Comparison of ENCODE assay signal across 23 mouse cellular contexts in genomic region chr12:110871247-110871646, GRCm38 (mm10). TPM values are rescaled to one million over a fixed set of nuclear protein-coding genes. Genes with fewer than 3 reads are reported as not detected.
"Had no signal": no experiment of that assay in that cellular context is flagged by ENCODE, and none has a peak within 500 bp of the region (broad histone marks: within the 10 kb centered on the region; RNA-seq: fewer than 3 reads in every experiment).

No protein-coding gene starts in this region.

- DNase-seq: gastrocnemius, adult 2 months; gastrocnemius, postnatal 10 days; gastrocnemius, postnatal 25 days; heart, adult 18-20 months; heart, postnatal 14 days; heart, postnatal 36 days; kidney, adult 11 months; kidney, adult 2 months; kidney, adult 9 months; kidney, postnatal 14 days; kidney, postnatal 36 days; layer of hippocampus, adult 9-11 months; layer of hippocampus, postnatal 36 days; left cerebral cortex, postnatal 4 days had no signal

- H3K9ac ChIP-seq: heart, embryonic 12.5 days; hindbrain, embryonic 13.5 days; hindbrain, embryonic 15.5 days; kidney, embryonic 15.5 days; limb, embryonic 13.5 days had no signal

- H3K27ac ChIP-seq: gastrocnemius, adult 2 months; heart, embryonic 10.5 days; hindbrain, embryonic 13.5 days; hindbrain, embryonic 15.5 days; hindbrain, postnatal 0 days; kidney, embryonic 15.5 days; kidney, postnatal 0 days; limb, embryonic 13.5 days had no signal

- ATAC-seq: hindbrain, postnatal 0 days; intestine, embryonic 16.5 days had no signal

- H3K4me3 ChIP-seq: gastrocnemius, adult 2 months; heart, embryonic 10.5 days; heart, embryonic 12.5 days; hindbrain, embryonic 13.5 days; hindbrain, embryonic 15.5 days; kidney, embryonic 15.5 days; limb, embryonic 13.5 days had no signal

- H3K27me3 ChIP-seq: heart, embryonic 12.5 days; hindbrain, embryonic 13.5 days; hindbrain, embryonic 15.5 days; kidney, embryonic 15.5 days; limb, embryonic 13.5 days had no signal

- H3K4me1 ChIP-seq: heart, embryonic 10.5 days; heart, embryonic 12.5 days; hindbrain, embryonic 15.5 days; kidney, embryonic 15.5 days; limb, embryonic 13.5 days had no signal

- H3K4me2 ChIP-seq: heart, embryonic 12.5 days; hindbrain, embryonic 13.5 days; hindbrain, embryonic 15.5 days; kidney, embryonic 15.5 days; limb, embryonic 13.5 days had no signal

- H3K9me3 ChIP-seq: heart, embryonic 10.5 days; heart, embryonic 12.5 days; hindbrain, embryonic 13.5 days; hindbrain, embryonic 15.5 days; kidney, embryonic 15.5 days; limb, embryonic 13.5 days had no signal

RNA-seq across cellular contexts. Expression of gene Mok, which starts 30.5 kb away (rescaled TPM):
- total RNA-seq: gastrocnemius, postnatal 25 days had no signal
